Mouse (Mus musculus) brain, embryonic 14.5 days (tissue): ENCODE results near the gene Cdkl4.

Experiments used
- CTCF ChIP-seq: fragments of 200-500 bp; IDR thresholded peaks from 2 replicates; pipeline ENCODE4 v1.5.1; 2012; ENCODE audit warnings: inconsistent platforms, mild to moderate bottlenecking, moderate library complexity, borderline replicate concordance; ENCODE audit not compliant: insufficient read depth, insufficient read length; ENCODE audit errors: extremely low read depth
- POLR2A ChIP-seq: fragments of 200-500 bp; IDR thresholded peaks from 2 replicates; pipeline ENCODE4 v1.6.1; 2012; ENCODE audit warnings: mild to moderate bottlenecking, inconsistent platforms, borderline replicate concordance; ENCODE audit not compliant: poor library complexity, insufficient read depth, insufficient read length, severe bottlenecking; ENCODE audit errors: extremely low read depth

- TF ChIP-seq CTCF (no peak), POLR2A (no peak)
Observed at GRCm38 (mm10) chr17:80523231-80523630, 54.4 kb downstream of the Cdkl4 start.
